Mouse (Mus musculus) lung, postnatal 10 days (tissue): ENCODE results near the gene Nos3.
"Not testable (repeated sequence)": the region's sequence is repeated elsewhere in the genome, so short reads cannot be mapped to it uniquely, and the experiment has no call there.

Experiments used
- DNase-seq: peaks from one replicate; pipeline ENCODE4 v3.0.0; 2021

Nos3 gene

GRCm38 (mm10) chr5:24379501-24379900 lies 14.9 kb downstream of the Nos3 start:
- DNase-seq, result no peak

GRCm38 (mm10) chr5:24380499-24380898 lies 15.9 kb downstream of the Nos3 start:
- no peak for DNase-seq

GRCm38 (mm10) chr5:24381486-24381885 lies 16.9 kb downstream of the Nos3 start:
- no peak for DNase-seq

- DNase-seq, result no peak
These were observed 17.4 kb downstream of the Nos3 start for GRCm38 (mm10) chr5:24381988-24382387.

GRCm38 (mm10) chr5:24383026-24383859 lies 18.6 kb downstream of the Nos3 start:
- peak; percentile 95 for DNase-seq

- DNase-seq, result peak; percentile 54
These were observed 19.8 kb downstream of the Nos3 start for GRCm38 (mm10) chr5:24384407-24384806.

- no peak for DNase-seq
These were observed 20.8 kb downstream of the Nos3 start for GRCm38 (mm10) chr5:24385374-24385773.

GRCm38 (mm10) chr5:24385887-24386550 lies 21.4 kb downstream of the Nos3 start:
- DNase-seq, result no peak

GRCm38 (mm10) chr5:24387264-24388241 lies 22.9 kb downstream of the Nos3 start:
- DNase-seq, result peak; percentile 57

GRCm38 (mm10) chr5:24388246-24388915 lies 23.8 kb downstream of the Nos3 start:
- DNase-seq, result no peak

- DNase-seq, result peak; percentile 72
These were observed 24.5 kb downstream of the Nos3 start for GRCm38 (mm10) chr5:24389011-24389657.

GRCm38 (mm10) chr5:24389658-24390020 lies 25.0 kb downstream of the Nos3 start:
- DNase-seq, result no peak

GRCm38 (mm10) chr5:24391864-24392263 lies 27.3 kb downstream of the Nos3 start, which contains the start of gene Atg9b:
Gene Atg9b (minus strand): TSS chr5:24392143.
- DNase-seq, result no peak

- DNase-seq, result no peak
These were observed 28.1 kb downstream of the Nos3 start for GRCm38 (mm10) chr5:24392724-24393123.

GRCm38 (mm10) chr5:24393392-24393997 lies 28.9 kb downstream of the Nos3 start, which contains the start of gene Abcb8:
Gene Abcb8 (plus strand): TSS chr5:24393663.
- DNase-seq, result peak; percentile 92

GRCm38 (mm10) chr5:24394165-24394894 lies 29.7 kb downstream of the Nos3 start:
- DNase-seq, result peak; percentile 97

- DNase-seq, result not testable (repeated sequence)
These were observed 31.6 kb downstream of the Nos3 start for GRCm38 (mm10) chr5:24396254-24396653.

- no peak for DNase-seq
These were observed 35.1 kb downstream of the Nos3 start for GRCm38 (mm10) chr5:24399686-24400085.

GRCm38 (mm10) chr5:24400362-24400761 lies 35.8 kb downstream of the Nos3 start:
- DNase-seq, result no peak

- DNase-seq, result no peak
These were observed 36.4 kb downstream of the Nos3 start for GRCm38 (mm10) chr5:24400911-24401605.
